Mouse (Mus musculus) bone marrow macrophage, adult 2 months (primary cell): ENCODE results near the gene Ltb4r1.

Experiments
- CTCF ChIP-seq: IDR thresholded peaks from 2 replicates; pipeline ENCODE4 v1.5.1; 2012; ENCODE audit warnings: low read depth, mild to moderate bottlenecking, low read length, moderate library complexity
- POLR2A ChIP-seq: IDR thresholded peaks from 2 replicates; pipeline ENCODE4 v1.6.1; 2012; ENCODE audit warnings: mild to moderate bottlenecking, low read depth, low read length, borderline replicate concordance

DNA sequence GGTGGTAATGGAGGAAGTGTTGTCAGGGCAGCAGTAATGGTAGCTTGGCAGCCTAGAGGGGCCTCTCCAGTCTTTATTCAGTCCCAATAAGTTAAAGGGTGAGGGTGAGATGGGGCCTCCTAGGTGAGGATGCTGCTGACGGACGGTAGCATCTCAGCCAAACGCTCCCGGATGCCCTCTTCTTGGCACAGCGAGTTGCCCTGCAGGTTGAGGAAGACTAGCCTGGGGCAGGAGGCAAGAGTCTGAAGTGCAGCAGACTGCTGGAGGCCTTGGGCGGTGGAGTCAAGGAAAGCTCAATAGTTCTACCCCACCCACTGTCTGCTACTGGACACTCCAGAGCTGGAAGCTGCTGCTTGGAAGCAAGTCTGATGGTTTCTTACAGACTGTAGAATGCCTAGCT lies 49.5 kb upstream of the Ltb4r1 start:
- no peak for TF ChIP-seq POLR2A
- TF ChIP-seq CTCF = no peak
